13 mouse cellular contexts compared by ENCODE assay signal in genomic region chr19:37790281-37791073, GRCm38 (mm10).
DNase-seq lines count a peak whose midpoint lies in the region; ATAC-seq lines count a peak whose summit lies in the region.
"Had no signal": no experiment of that assay in that cellular context is flagged by ENCODE, and none has a peak within 500 bp of the region (broad histone marks: within the 10 kb centered on the region; RNA-seq: fewer than 3 reads in every experiment).

No protein-coding gene starts in this region.

- intact Hi-C loops in gastrocnemius, postnatal 36 days (cut with DNase I), result no loop called here

- H3K4me1 ChIP-seq in midbrain, embryonic 16.5 days (ENCODE audit: control insufficient read depth, insufficient read depth, low read length), result peaks cover 3% of the 10 kb centered on the region; the same call in 1 of the 2 replicates
- no peaks in the 10 kb centered on the region for H3K4me1 ChIP-seq in intestine, embryonic 16.5 days (ENCODE audit: control insufficient read depth, insufficient read depth, low read length)

- peak; percentile 76 for ATAC-seq in midbrain, embryonic 16.5 days
- ATAC-seq in intestine, embryonic 16.5 days, result no peak

- H3K27me3 ChIP-seq in midbrain, embryonic 16.5 days (ENCODE audit: control insufficient read depth, insufficient read depth, low read depth, low read length), result peaks cover 6% of the 10 kb centered on the region
- H3K27me3 ChIP-seq in intestine, embryonic 16.5 days (replicated peaks; ENCODE audit: control insufficient read depth, insufficient read depth, low read length), result no peaks in the 10 kb centered on the region

- peak overlapping the region; percentile 42 for H3K4me2 ChIP-seq in midbrain, embryonic 16.5 days (ENCODE audit: low read length)
- no peak overlapping the region for H3K4me2 ChIP-seq in intestine, embryonic 16.5 days (ENCODE audit: low read depth, low read length)

- H3K9ac ChIP-seq in midbrain, embryonic 16.5 days (ENCODE audit: low read depth, low read length), result no peak overlapping the region; the same call in 1 of the 2 replicates
- no peak overlapping the region for H3K9ac ChIP-seq in intestine, embryonic 16.5 days (ENCODE audit: low read depth, low read length)

- 20% methylated on average over 24 of the region's 24 CpGs for WGBS in midbrain, embryonic 16.5 days
- WGBS in intestine, embryonic 16.5 days, result 52% methylated on average over 24 of the region's 24 CpGs

- peak overlapping the region; percentile 2 for H3K4me3 ChIP-seq in midbrain, embryonic 16.5 days (ENCODE audit: low read depth, low read length)
- H3K4me3 ChIP-seq in intestine, embryonic 16.5 days (ENCODE audit: low read length), result no peak overlapping the region

- peak; percentile 74 for DNase-seq in embryo, embryonic 10 days (ENCODE audit: low spot score)
- DNase-seq in embryo, embryonic 11.5 days (ENCODE audit: low read depth, low spot score), result peak; percentile 19
- peak; percentile 15 for DNase-seq in kidney, postnatal 10 days
- no peak for DNase-seq in adrenal gland, adult 2 months
- no peak for DNase-seq in thymus, postnatal 14 days
- DNase-seq in gastrocnemius, postnatal 36 days, result no peak
- DNase-seq: cerebellum, postnatal 14 days; gastrocnemius, postnatal 14 days; heart, postnatal 10 days; lung, adult 2 months; right cerebral cortex, postnatal 14 days had no signal

- H3K36me3 ChIP-seq in midbrain, embryonic 16.5 days (ENCODE audit: control insufficient read depth, insufficient read depth, low read length), result no peaks in the 10 kb centered on the region
- no peaks in the 10 kb centered on the region for H3K36me3 ChIP-seq in intestine, embryonic 16.5 days (ENCODE audit: control insufficient read depth, insufficient read depth, low read length)

- no peaks in the 10 kb centered on the region for H3K9me3 ChIP-seq in midbrain, embryonic 16.5 days (replicated peaks; ENCODE audit: control insufficient read depth, low read length, poor library complexity, severe bottlenecking)
- no peaks in the 10 kb centered on the region for H3K9me3 ChIP-seq in intestine, embryonic 16.5 days (ENCODE audit: control insufficient read depth, low read length)

- H3K27ac ChIP-seq in midbrain, embryonic 16.5 days (ENCODE audit: low read length), result no peak overlapping the region
- no peak overlapping the region for H3K27ac ChIP-seq in intestine, embryonic 16.5 days (ENCODE audit: low read length)

Comparison
In these comparisons a context has a peak if more than half of its experiments do, and no peak if none do; other contexts are left out.
1. DNase-seq: peak in embryo, embryonic 10 days (single experiment), embryo, embryonic 11.5 days (single experiment) and kidney, postnatal 10 days (single experiment); none in adrenal gland, adult 2 months (single experiment), thymus, postnatal 14 days (single experiment) and gastrocnemius, postnatal 36 days (0 of 2).